Mouse (Mus musculus) C2C12 (cell line): Measurements from ENCODE around the gene Stambp. TPM values are rescaled to one million over a fixed set of nuclear protein-coding genes. Genes with fewer than 3 reads are reported as not detected.

ENCODE experiments used
- H3K27me3 ChIP-seq: one replicate; pipeline ENCODE4 v1.6.1; 2011; ENCODE audit not compliant: control insufficient read depth, insufficient read depth, insufficient read length
- H3K36me3 ChIP-seq: one replicate; pipeline ENCODE4 v1.6.1; 2011; ENCODE audit not compliant: control insufficient read depth, insufficient read depth
- H3K4me3 ChIP-seq: one replicate; pipeline ENCODE4 v1.5.1; 2011; ENCODE audit warnings: mild to moderate bottlenecking, control low read depth; ENCODE audit not compliant: poor library complexity, insufficient read depth, severe bottlenecking
- H3K79me2 ChIP-seq: one replicate; pipeline ENCODE4 v1.6.1; 2011; ENCODE audit not compliant: control insufficient read depth, insufficient read depth
- H3K79me3 ChIP-seq: one replicate; pipeline ENCODE4 v1.6.1; 2011; ENCODE audit warnings: low read depth, control low read depth
- H3ac ChIP-seq: one replicate; pipeline ENCODE3; 2011; ENCODE audit warnings: low read depth; ENCODE audit not compliant: control insufficient read depth, insufficient read length
- CEBPB ChIP-seq: IDR thresholded peaks from one replicate; pipeline ENCODE4 v1.6.1; 2011; ENCODE audit warnings: low read depth, mild to moderate bottlenecking, control low read depth, moderate library complexity
- CTCF ChIP-seq: IDR thresholded peaks from one replicate; pipeline ENCODE4 v1.5.1; 2011; ENCODE audit not compliant: control insufficient read depth, insufficient read depth, insufficient read length
- FOSL1 ChIP-seq: IDR thresholded peaks from one replicate; pipeline ENCODE4 v1.8.0; 2011; ENCODE audit warnings: mild to moderate bottlenecking, low read length; ENCODE audit not compliant: poor library complexity, insufficient read depth, severe bottlenecking
- MAX ChIP-seq: IDR thresholded peaks from one replicate; pipeline ENCODE4 v1.6.1; 2011; ENCODE audit warnings: mild to moderate bottlenecking, control low read depth
- MYOD1 ChIP-seq: IDR thresholded peaks from one replicate; pipeline ENCODE4 v1.6.1; 2011; ENCODE audit warnings: low read depth; ENCODE audit not compliant: control insufficient read depth, insufficient read length
- MYOG ChIP-seq: IDR thresholded peaks from one replicate; pipeline ENCODE4 v1.6.1; 2011; ENCODE audit not compliant: control insufficient read depth, insufficient read length; ENCODE audit errors: extremely low read depth
- USF1 ChIP-seq: IDR thresholded peaks from one replicate; pipeline ENCODE4 v1.6.1; 2011; ENCODE audit warnings: low read depth, mild to moderate bottlenecking, control low read depth, moderate library complexity
- polyA plus RNA-seq: library from polyadenylated mRNA; unstranded; fragments of >200 nt; fragmentation: generic; extraction: Trizol; gene quantifications from one replicate; pipeline ENCODE4 v1.2.1, GENCODE M21; 2012; ENCODE audit warnings: missing spikeins

Stambp gene
- polyA plus RNA-seq, 1 experiment: 6.1 TPM

GRCm38 (mm10) chr6:83612976-83613375 lies 40.4 kb upstream of the Stambp start:
- no peak overlapping the region for H3ac ChIP-seq
- no peaks in the 10 kb centered on the region for H3K79me3 ChIP-seq
- no peaks in the 10 kb centered on the region for H3K36me3 ChIP-seq
- no peaks in the 10 kb centered on the region for H3K79me2 ChIP-seq
- no peak for TF ChIP-seq MYOG
- TF ChIP-seq MYOD1: no peak
- TF ChIP-seq MAX: no peak
- TF ChIP-seq CEBPB: no peak
- no peak for TF ChIP-seq CTCF
- no peak for TF ChIP-seq FOSL1
- TF ChIP-seq USF1: no peak
- H3K4me3 ChIP-seq: no peak overlapping the region
- peaks cover 52% of the 10 kb centered on the region for H3K27me3 ChIP-seq

GRCm38 (mm10) chr6:83599636-83600174 lies 27.2 kb upstream of the Stambp start:
- no peaks in the 10 kb centered on the region for H3K79me3 ChIP-seq
- no peaks in the 10 kb centered on the region for H3K79me2 ChIP-seq
- H3K36me3 ChIP-seq: no peaks in the 10 kb centered on the region
- H3K4me3 ChIP-seq: no peak overlapping the region
- peaks cover 2% of the 10 kb centered on the region for H3K27me3 ChIP-seq
- H3ac ChIP-seq: no peak overlapping the region
- TF ChIP-seq CTCF: no peak
- TF ChIP-seq USF1: no peak
- no peak for TF ChIP-seq MAX
- TF ChIP-seq CEBPB: no peak
- TF ChIP-seq MYOD1: no peak
- no peak for TF ChIP-seq FOSL1
- no peak for TF ChIP-seq MYOG

- no peak overlapping the region for H3ac ChIP-seq
- no peaks in the 10 kb centered on the region for H3K79me2 ChIP-seq
- no peaks in the 10 kb centered on the region for H3K79me3 ChIP-seq
- TF ChIP-seq MYOD1 (no peak), USF1 (no peak), CEBPB (no peak), FOSL1 (no peak), CTCF (no peak), MYOG (no peak), MAX (no peak)
- no peaks in the 10 kb centered on the region for H3K36me3 ChIP-seq
- H3K4me3 ChIP-seq: no peak overlapping the region
- no peaks in the 10 kb centered on the region for H3K27me3 ChIP-seq
Measured at GRCm38 (mm10) chr6:83599060-83599550, 26.6 kb upstream of the Stambp start.

GRCm38 (mm10) chr6:83598646-83599045 lies 26.1 kb upstream of the Stambp start:
- Histone ChIP-seq H3K4me3 (no peak overlapping the region), H3K79me2 (no peaks in the 10 kb centered on the region)
- TF ChIP-seq CEBPB (no peak), MYOG (no peak), MYOD1 (no peak), MAX (no peak), FOSL1 (no peak), USF1 (no peak), CTCF (no peak)

GRCm38 (mm10) chr6:83597988-83598387 lies 25.5 kb upstream of the Stambp start:
- H3K79me3 ChIP-seq: no peaks in the 10 kb centered on the region
- no peaks in the 10 kb centered on the region for H3K79me2 ChIP-seq
- no peak for TF ChIP-seq CTCF
- no peak for TF ChIP-seq MYOD1
- TF ChIP-seq USF1: no peak
- no peak for TF ChIP-seq MYOG
- no peak for TF ChIP-seq FOSL1
- TF ChIP-seq CEBPB: no peak
- TF ChIP-seq MAX: no peak
- H3K4me3 ChIP-seq: no peak overlapping the region
- H3ac ChIP-seq: no peak overlapping the region
- peaks cover 5% of the 10 kb centered on the region for H3K27me3 ChIP-seq
- H3K36me3 ChIP-seq: no peaks in the 10 kb centered on the region

More at GRCm38 (mm10) chr6:83598646-83599045, 26.1 kb upstream of the Stambp start:
- Histone ChIP-seq H3ac (no peak overlapping the region), H3K36me3 (no peaks in the 10 kb centered on the region), H3K79me3 (no peaks in the 10 kb centered on the region), H3K27me3 (peaks cover 5% of the 10 kb centered on the region)

GRCm38 (mm10) chr6:83595035-83595434 lies 22.5 kb upstream of the Stambp start:
- Histone ChIP-seq H3K79me2 (no peaks in the 10 kb centered on the region), H3K4me3 (no peak overlapping the region), H3K36me3 (no peaks in the 10 kb centered on the region), H3K79me3 (no peaks in the 10 kb centered on the region), H3K27me3 (peaks cover 24% of the 10 kb centered on the region), H3ac (no peak overlapping the region)
- TF ChIP-seq MYOD1 (no peak), CEBPB (no peak), USF1 (no peak), MAX (no peak), FOSL1 (no peak), CTCF (no peak), MYOG (no peak)
